ENCODE assay signal across 19 mouse cellular contexts in genomic region chr1:185125737-185126286, GRCm38 (mm10).
DNase-seq lines count a peak whose midpoint lies in the region; ATAC-seq and TF ChIP-seq lines count a peak whose summit lies in the region.
"Had no signal": no experiment of that assay in that cellular context is flagged by ENCODE, and none has a peak within 500 bp of the region (broad histone marks: within the 10 kb centered on the region; RNA-seq: fewer than 3 reads in every experiment).

No protein-coding gene starts in this region.

- H3K27me3 ChIP-seq in embryonic facial prominence, embryonic 14.5 days (replicated peaks; ENCODE audit: control insufficient read depth, insufficient read depth, low read length): no peaks in the 10 kb centered on the region
- no peaks in the 10 kb centered on the region for H3K27me3 ChIP-seq in embryonic facial prominence, embryonic 10.5 days (replicated peaks; ENCODE audit: low read depth, poor library complexity, severe bottlenecking)
- no peaks in the 10 kb centered on the region for H3K27me3 ChIP-seq in liver, adult 2 months (ENCODE audit: control insufficient read depth, insufficient read depth, low read length)
- H3K27me3 ChIP-seq in liver, embryonic 12.5 days (replicated peaks): no peaks in the 10 kb centered on the region
- H3K27me3 ChIP-seq: CH12.LX; hindbrain, embryonic 15.5 days had no signal

- no peak for TF ChIP-seq POLR2A in liver, adult 2 months (IDR thresholded peaks at IDR 0.05; ENCODE audit: extremely low read depth, insufficient read depth, low read length)

- H3K4me3 ChIP-seq in embryonic facial prominence, embryonic 14.5 days (ENCODE audit: low read depth, low read length): no peak overlapping the region
- no peak overlapping the region for H3K4me3 ChIP-seq in embryonic facial prominence, embryonic 10.5 days
- no peak overlapping the region for H3K4me3 ChIP-seq in liver, adult 2 months (ENCODE audit: insufficient read depth, low read depth, low read length)
- H3K4me3 ChIP-seq in liver, embryonic 12.5 days: no peak overlapping the region
- H3K4me3 ChIP-seq: hindbrain, embryonic 15.5 days; layer of hippocampus, adult 2 months; limb, embryonic 10.5 days; megakaryocyte, embryonic 14.5 days had no signal

- 0 out of 2 replicates have a peak overlapping the region, but pooled peaks have one; percentile 52 for H3K27ac ChIP-seq in embryonic facial prominence, embryonic 14.5 days (replicated peaks; ENCODE audit: low read depth, low read length)
- H3K27ac ChIP-seq in embryonic facial prominence, embryonic 10.5 days (replicated peaks): no peak overlapping the region
- no peak overlapping the region for H3K27ac ChIP-seq in liver, adult 2 months (replicated peaks; ENCODE audit: insufficient read depth, low read depth, low read length)
- no peak overlapping the region for H3K27ac ChIP-seq in liver, embryonic 12.5 days
- H3K27ac ChIP-seq: hindbrain, embryonic 15.5 days; layer of hippocampus, adult 2 months; limb, embryonic 10.5 days; liver, embryonic 14.5 days had no signal

- no peaks in the 10 kb centered on the region for H3K79me2 ChIP-seq in liver, adult 2 months (ENCODE audit: control insufficient read depth, insufficient read depth, low read length)

- no peak for ATAC-seq in embryonic facial prominence, embryonic 14.5 days (ENCODE audit: low read depth)
- no peak for ATAC-seq in liver, embryonic 12.5 days
- ATAC-seq: forebrain, embryonic 14.5 days had no signal

- no peaks in the 10 kb centered on the region; the same call in 1 of the 2 replicates for H3K4me1 ChIP-seq in embryonic facial prominence, embryonic 14.5 days (ENCODE audit: control insufficient read depth, insufficient read depth, low read length)
- no peaks in the 10 kb centered on the region for H3K4me1 ChIP-seq in embryonic facial prominence, embryonic 10.5 days
- no peaks in the 10 kb centered on the region for H3K4me1 ChIP-seq in liver, adult 2 months (ENCODE audit: control insufficient read depth, insufficient read depth, low read length)
- H3K4me1 ChIP-seq in liver, embryonic 12.5 days: no peaks in the 10 kb centered on the region
- H3K4me1 ChIP-seq: hindbrain, embryonic 15.5 days; limb, embryonic 10.5 days; megakaryocyte, embryonic 14.5 days had no signal

- no peak for TF ChIP-seq CTCF in liver, adult 2 months (IDR thresholded peaks at IDR 0.05; ENCODE audit: low read depth, low read length)

- WGBS in embryonic facial prominence, embryonic 14.5 days: 48% methylated on average over 14 of the region's 14 CpGs
- WGBS in embryonic facial prominence, embryonic 10.5 days: 82% methylated on average over 14 of the region's 14 CpGs
- WGBS in liver, adult 2 months: 56% methylated on average over 14 of the region's 14 CpGs
- WGBS in liver, embryonic 12.5 days (ENCODE audit: insufficient replicate concordance): 68% methylated on average over 14 of the region's 14 CpGs

- DNase-seq in embryonic facial prominence, embryonic 14.5 days (ENCODE audit: low spot score): peak; percentile 56
- DNase-seq in embryonic facial prominence, embryonic 10.5 days (ENCODE audit: low spot score): no peak
- DNase-seq in liver, adult 2 months (ENCODE audit: extremely low read depth, low read depth, low spot score): peak; percentile 34
- DNase-seq in testis, postnatal 14 days (ENCODE audit: low spot score): peak; percentile 45
- DNase-seq in testis, postnatal 10 days (ENCODE audit: low spot score): no peak
- no peak for DNase-seq in cerebellum, adult 11 months
- DNase-seq: cerebellum, postnatal 25 days; gastrocnemius, postnatal 36 days; kidney, adult 11 months; kidney, postnatal 10 days; thymus, postnatal 36 days had no signal

- H3K36me3 ChIP-seq in embryonic facial prominence, embryonic 14.5 days (ENCODE audit: control insufficient read depth, insufficient read depth, low read length): no peaks in the 10 kb centered on the region
- no peaks in the 10 kb centered on the region for H3K36me3 ChIP-seq in embryonic facial prominence, embryonic 10.5 days (replicated peaks)
- no peaks in the 10 kb centered on the region for H3K36me3 ChIP-seq in liver, adult 2 months (ENCODE audit: control insufficient read depth, insufficient read depth, low read length)
- H3K36me3 ChIP-seq in liver, embryonic 12.5 days: no peaks in the 10 kb centered on the region
- H3K36me3 ChIP-seq: hindbrain, embryonic 15.5 days; limb, embryonic 10.5 days had no signal

- H3K4me2 ChIP-seq in embryonic facial prominence, embryonic 14.5 days (ENCODE audit: low read depth, low read length): no peak overlapping the region
- H3K4me2 ChIP-seq in liver, embryonic 12.5 days: no peak overlapping the region
- H3K4me2 ChIP-seq: hindbrain, embryonic 15.5 days had no signal

- H3K9me3 ChIP-seq in embryonic facial prominence, embryonic 14.5 days (ENCODE audit: control insufficient read depth, low read length): no peaks in the 10 kb centered on the region
- H3K9me3 ChIP-seq in embryonic facial prominence, embryonic 10.5 days: no peaks in the 10 kb centered on the region
- H3K9me3 ChIP-seq in liver, embryonic 12.5 days (replicated peaks): no peaks in the 10 kb centered on the region
- H3K9me3 ChIP-seq: hindbrain, embryonic 15.5 days; limb, embryonic 10.5 days; megakaryocyte, embryonic 14.5 days had no signal

- no peak overlapping the region for H3K9ac ChIP-seq in embryonic facial prominence, embryonic 14.5 days (ENCODE audit: low read depth, low read length)
- H3K9ac ChIP-seq in liver, adult 2 months (ENCODE audit: low read depth, low read length): no peak overlapping the region
- H3K9ac ChIP-seq in liver, embryonic 12.5 days: no peak overlapping the region
- H3K9ac ChIP-seq: hindbrain, embryonic 15.5 days; liver, embryonic 14.5 days had no signal

Comparison
In these comparisons a context has a peak if more than half of its experiments do, and no peak if none do; other contexts are left out.
1. DNase-seq: peak in embryonic facial prominence, embryonic 14.5 days (single experiment), liver, adult 2 months (single experiment) and testis, postnatal 14 days (single experiment); none in embryonic facial prominence, embryonic 10.5 days (single experiment), testis, postnatal 10 days (single experiment) and cerebellum, adult 11 months (single experiment).